Mouse (Mus musculus) bone marrow macrophage, adult 2 months (primary cell): ENCODE results near the gene Abca17.

Source experiments
- CTCF ChIP-seq: IDR thresholded peaks from 2 replicates; pipeline ENCODE4 v1.5.1; 2012; ENCODE audit warnings: low read depth, mild to moderate bottlenecking, low read length, moderate library complexity
- POLR2A ChIP-seq: IDR thresholded peaks from 2 replicates; pipeline ENCODE4 v1.6.1; 2012; ENCODE audit warnings: mild to moderate bottlenecking, low read depth, low read length, borderline replicate concordance

GRCm38 (mm10) chr17:24359903-24360302, 9.0 kb upstream of the Abca17 start:
- TF ChIP-seq POLR2A (no peak), CTCF (no peak)
